Comparison of ENCODE assay signal across 9 mouse cellular contexts in the genomic region with DNA sequence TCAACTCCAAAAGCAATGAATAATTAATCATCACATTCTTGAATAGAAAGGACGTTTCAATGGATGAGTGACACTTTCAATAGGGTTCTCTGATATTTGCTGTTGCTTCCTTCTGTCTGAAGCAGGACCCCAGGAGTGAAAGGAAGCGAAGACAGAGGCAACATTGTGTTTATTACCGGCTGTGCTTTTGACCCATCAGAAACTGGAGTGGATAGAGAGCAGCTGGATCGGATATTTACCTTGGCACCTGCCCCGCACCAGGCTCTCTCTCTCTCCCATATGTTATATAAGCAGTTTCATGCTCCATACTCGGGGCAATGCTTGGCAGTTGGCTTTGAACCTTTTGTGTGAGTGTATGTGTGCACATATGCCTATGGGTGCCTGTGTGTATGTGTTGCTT. TPM values are rescaled to one million over a fixed set of nuclear protein-coding genes. Genes with fewer than 3 reads are reported as not detected.
DNase-seq lines count a peak whose midpoint lies in the region; ATAC-seq lines count a peak whose summit lies in the region.
"Had no signal": no experiment of that assay in that cellular context is flagged by ENCODE, and none has a peak within 500 bp of the region (broad histone marks: within the 10 kb centered on the region; RNA-seq: fewer than 3 reads in every experiment).

No protein-coding gene starts in this region.

- H3K9ac ChIP-seq in heart, embryonic 14.5 days (ENCODE audit: low read length), result 0 out of 2 replicates have a peak overlapping the region, but pooled peaks have one; percentile 67
- H3K9ac ChIP-seq in heart, embryonic 11.5 days (ENCODE audit: low read depth, low read length), result no peak overlapping the region
- H3K9ac ChIP-seq in hindbrain, embryonic 11.5 days (ENCODE audit: low read depth, low read length), result no peak overlapping the region
- 0 out of 2 replicates have a peak overlapping the region, but pooled peaks have one; percentile 57 for H3K9ac ChIP-seq in midbrain, embryonic 12.5 days (replicated peaks)

- H3K4me2 ChIP-seq in heart, embryonic 14.5 days (ENCODE audit: low read length), result no peak overlapping the region; the same call in 1 of the 2 replicates
- no peak overlapping the region for H3K4me2 ChIP-seq in heart, embryonic 11.5 days
- H3K4me2 ChIP-seq in hindbrain, embryonic 11.5 days (replicated peaks; ENCODE audit: low read depth, low read length), result peak overlapping the region; percentile 52
- peak overlapping the region; percentile 63 for H3K4me2 ChIP-seq in midbrain, embryonic 12.5 days (replicated peaks)

- H3K9me3 ChIP-seq in heart, embryonic 14.5 days (ENCODE audit: control insufficient read depth, low read length), result no peaks in the 10 kb centered on the region
- H3K9me3 ChIP-seq in heart, embryonic 11.5 days (replicated peaks; ENCODE audit: control insufficient read depth, low read length), result no peaks in the 10 kb centered on the region
- no peaks in the 10 kb centered on the region for H3K9me3 ChIP-seq in embryonic facial prominence, embryonic 10.5 days
- no peaks in the 10 kb centered on the region for H3K9me3 ChIP-seq in hindbrain, embryonic 11.5 days (ENCODE audit: control insufficient read depth, low read length)
- no peaks in the 10 kb centered on the region for H3K9me3 ChIP-seq in midbrain, embryonic 12.5 days

- 57% methylated on average over 6 of the region's 6 CpGs for WGBS in heart, embryonic 14.5 days
- WGBS in heart, embryonic 11.5 days (ENCODE audit: insufficient replicate concordance), result 73% methylated on average over 6 of the region's 6 CpGs
- 73% methylated on average over 6 of the region's 6 CpGs for WGBS in embryonic facial prominence, embryonic 10.5 days
- WGBS in hindbrain, embryonic 11.5 days, result 30% methylated on average over 6 of the region's 6 CpGs
- WGBS in midbrain, embryonic 12.5 days, result 24% methylated on average over 6 of the region's 6 CpGs

- DNase-seq in embryonic facial prominence, embryonic 10.5 days (ENCODE audit: low spot score), result no peak
- no peak for DNase-seq in hindbrain, embryonic 11.5 days (ENCODE audit: low spot score)
- DNase-seq in left cerebral cortex, adult 11 months (ENCODE audit: low spot score), result no peak
- DNase-seq in layer of hippocampus, adult 11-12 months (ENCODE audit: low spot score), result no peak

- peak overlapping the region in 1 of 2 experiments; percentile 66; a peak in 1 of 4 replicates for H3K27ac ChIP-seq in heart, embryonic 14.5 days (replicated peaks in 1 of 2; ENCODE audit: control insufficient read depth in 1 of 2, insufficient read depth in 1 of 2, low read depth in 2 of 2, low read length in 2 of 2)
- no peak overlapping the region for H3K27ac ChIP-seq in heart, embryonic 11.5 days (ENCODE audit: low read depth, low read length)
- H3K27ac ChIP-seq in embryonic facial prominence, embryonic 10.5 days (replicated peaks), result peak overlapping the region; percentile 88; the same call in 1 of the 2 replicates
- no peak overlapping the region; the same call in 1 of the 2 replicates for H3K27ac ChIP-seq in hindbrain, embryonic 11.5 days (ENCODE audit: low read depth, low read length)
- H3K27ac ChIP-seq in midbrain, embryonic 12.5 days (replicated peaks), result peak overlapping the region; percentile 80; the same call in 1 of the 2 replicates

- no peak for ATAC-seq in heart, embryonic 14.5 days (ENCODE audit: insufficient number of reproducible peaks, insufficient read depth, low FRiP score, low read depth)
- ATAC-seq in heart, embryonic 11.5 days (replicated peaks; ENCODE audit: insufficient number of reproducible peaks, low FRiP score, low TSS enrichment), result no peak
- ATAC-seq in hindbrain, embryonic 11.5 days (ENCODE audit: low FRiP score), result peak; percentile 12
- ATAC-seq in midbrain, embryonic 12.5 days (ENCODE audit: low FRiP score, low read depth), result peak; percentile 27
- no peak for ATAC-seq in frontal cortex, adult (ENCODE audit: low TSS enrichment)

- no peaks in the 10 kb centered on the region for H3K27me3 ChIP-seq in heart, embryonic 14.5 days (ENCODE audit: control insufficient read depth, insufficient read depth, low read length)
- no peaks in the 10 kb centered on the region for H3K27me3 ChIP-seq in heart, embryonic 11.5 days (ENCODE audit: control insufficient read depth, insufficient read depth, low read length)
- H3K27me3 ChIP-seq in embryonic facial prominence, embryonic 10.5 days (replicated peaks; ENCODE audit: low read depth, poor library complexity, severe bottlenecking), result no peaks in the 10 kb centered on the region
- H3K27me3 ChIP-seq in hindbrain, embryonic 11.5 days (ENCODE audit: control insufficient read depth, insufficient read depth, low read length), result no peaks in the 10 kb centered on the region
- peaks cover 16% of the 10 kb centered on the region; the same call in 1 of the 2 replicates for H3K27me3 ChIP-seq in midbrain, embryonic 12.5 days
- H3K27me3 ChIP-seq: CH12.LX had no signal

- H3K36me3 ChIP-seq in heart, embryonic 14.5 days (ENCODE audit: control insufficient read depth, insufficient read depth, low read length), result no peaks in the 10 kb centered on the region
- no peaks in the 10 kb centered on the region for H3K36me3 ChIP-seq in heart, embryonic 11.5 days (ENCODE audit: control insufficient read depth, insufficient read depth, low read length)
- H3K36me3 ChIP-seq in embryonic facial prominence, embryonic 10.5 days (replicated peaks), result no peaks in the 10 kb centered on the region
- H3K36me3 ChIP-seq in hindbrain, embryonic 11.5 days (ENCODE audit: control insufficient read depth, insufficient read depth, low read length), result no peaks in the 10 kb centered on the region
- H3K36me3 ChIP-seq in midbrain, embryonic 12.5 days, result no peaks in the 10 kb centered on the region

- no peak overlapping the region for H3K4me3 ChIP-seq in heart, embryonic 14.5 days (ENCODE audit: control insufficient read depth in 1 of 2, insufficient read depth in 1 of 2, low read depth in 1 of 2, low read length in 2 of 2)
- H3K4me3 ChIP-seq in heart, embryonic 11.5 days (ENCODE audit: low read depth, low read length), result no peak overlapping the region
- H3K4me3 ChIP-seq in embryonic facial prominence, embryonic 10.5 days, result peak overlapping the region; percentile 58; the same call in 1 of the 2 replicates
- H3K4me3 ChIP-seq in hindbrain, embryonic 11.5 days (ENCODE audit: low read depth, low read length), result no peak overlapping the region
- H3K4me3 ChIP-seq in midbrain, embryonic 12.5 days, result no peak overlapping the region

- H3K4me1 ChIP-seq in heart, embryonic 14.5 days (ENCODE audit: control insufficient read depth in 2 of 2, insufficient read depth in 2 of 2, low read length in 2 of 2), result peaks cover 14 to 17% of the 10 kb centered on the region in 2 experiments
- H3K4me1 ChIP-seq in heart, embryonic 11.5 days (ENCODE audit: control insufficient read depth, insufficient read depth, low read length), result peaks cover 12% of the 10 kb centered on the region
- peaks cover 33% of the 10 kb centered on the region for H3K4me1 ChIP-seq in embryonic facial prominence, embryonic 10.5 days
- H3K4me1 ChIP-seq in hindbrain, embryonic 11.5 days (replicated peaks; ENCODE audit: control insufficient read depth, insufficient read depth, low read length), result no peaks in the 10 kb centered on the region
- H3K4me1 ChIP-seq in midbrain, embryonic 12.5 days, result peaks cover 12% of the 10 kb centered on the region

RNA-seq across cellular contexts. Expression of a gene that starts 23.6 kb away (rescaled TPM):
- 2.1 and 2.3 TPM in 2 replicates for polyA plus RNA-seq in heart, embryonic 14.5 days (2014; fragmentation: Nextera tagmentation; extraction: Ambion mirVana)
- polyA plus RNA-seq in heart, embryonic 11.5 days (2014; fragmentation: Nextera tagmentation; extraction: Ambion mirVana), result 2.2 TPM in 2 replicates
- 2.7 and 2.8 TPM in 2 replicates for polyA plus RNA-seq in embryonic facial prominence, embryonic 10.5 days (2016; fragmentation: Nextera tagmentation; extraction: Ambion mirVana)
- 2.3 and 2.4 TPM in 2 replicates for polyA plus RNA-seq in hindbrain, embryonic 11.5 days (2014; fragmentation: Nextera tagmentation; extraction: Ambion mirVana)
- 2.3 TPM in 2 replicates for polyA plus RNA-seq in midbrain, embryonic 12.5 days (2016; fragmentation: Nextera tagmentation; extraction: Ambion mirVana)

Comparison
In these comparisons a context has a peak if more than half of its experiments do, and no peak if none do; other contexts are left out.
1. H3K9ac ChIP-seq: peak in heart, embryonic 14.5 days (single experiment) and midbrain, embryonic 12.5 days (single experiment); none in heart, embryonic 11.5 days (single experiment) and hindbrain, embryonic 11.5 days (single experiment).
2. ATAC-seq: peak in hindbrain, embryonic 11.5 days (single experiment) and midbrain, embryonic 12.5 days (single experiment); none in heart, embryonic 14.5 days (single experiment), heart, embryonic 11.5 days (single experiment) and frontal cortex, adult (single experiment).
3. H3K27ac ChIP-seq: peak in embryonic facial prominence, embryonic 10.5 days (single experiment) and midbrain, embryonic 12.5 days (single experiment); none in heart, embryonic 11.5 days (single experiment) and hindbrain, embryonic 11.5 days (single experiment).
4. H3K4me2 ChIP-seq: peak in hindbrain, embryonic 11.5 days (single experiment) and midbrain, embryonic 12.5 days (single experiment); none in heart, embryonic 14.5 days (single experiment) and heart, embryonic 11.5 days (single experiment).